Mouse (Mus musculus) G1E (cell line): ENCODE results near the gene Gm16223.

Experiments used
- CTCF ChIP-seq: IDR thresholded peaks from 2 replicates; pipeline ENCODE4 v1.5.1; 2012; ENCODE audit warnings: low read depth, low read length, inconsistent platforms, mixed read lengths
- GATA2 ChIP-seq: IDR thresholded peaks from 2 replicates; pipeline ENCODE4 v1.6.1; 2012; ENCODE audit warnings: low read depth, low read length, inconsistent platforms, borderline replicate concordance
- POLR2AphosphoS5 ChIP-seq: IDR thresholded peaks from 2 replicates; pipeline ENCODE4 v1.6.1; 2012; ENCODE audit warnings: low read depth, low read length, inconsistent platforms; ENCODE audit not compliant: insufficient replicate concordance

- TF ChIP-seq CTCF (no peak), GATA2 (no peak), POLR2AphosphoS5 (no peak)
These were observed 97.0 kb downstream of the Gm16223 start for GRCm38 (mm10) chr5:42164731-42165130.
